Mouse (Mus musculus) ZHBTc4 (cell line): ENCODE measurements at regions not wholly inside any gene's neighbourhood (a gene's known extent, or its start where the extent isn't known, plus 50 kb on each side); places are given as distances from the start of the nearest gene placed in this dataset.

Experiments used
- DNase-seq: peaks from one replicate; pipeline ENCODE4 v3.0.0-alpha.2; 2011; ENCODE audit warnings: low read depth, low spot score

GRCm38 (mm10) chr5:112634701-112635100 lies 57.7 kb upstream of the Sez6l start:
- DNase-seq = peak; percentile 81

GRCm38 (mm10) chr5:112631766-112632165 lies 54.8 kb upstream of the Sez6l start:
- no peak for DNase-seq

- no peak for DNase-seq
Observed at GRCm38 (mm10) chr5:112629656-112630055, 52.7 kb upstream of the Sez6l start.

- DNase-seq = no peak
Observed at GRCm38 (mm10) chr5:112628073-112628790, 51.2 kb upstream of the Sez6l start.

- no peak for DNase-seq
Observed at GRCm38 (mm10) chr5:112627305-112627704, 50.3 kb upstream of the Sez6l start.
